Mouse (Mus musculus): ENCODE measurements around the gene Crocc2. TPM values are rescaled to one million over a fixed set of nuclear protein-coding genes. Genes with fewer than 3 reads are reported as not detected.

The Crocc2 gene
- total and polyA plus RNA-seq, 3 experiments = not detected

GRCm38 (mm10) chr1:93235576-93236544 lies 67.3 kb downstream of the Crocc2 start, which contains the start of gene Sned1:
Sned1 (plus strand) TSS chr1:93235841.
- H3K9ac ChIP-seq (ENCODE audit: control insufficient read depth, low read depth, low read length, poor library complexity, severe bottlenecking) = no peak within 1 kb of the TSS

GRCm38 (mm10) chr1:93236545-93236924 lies 68.0 kb downstream of the Crocc2 start:
- DNase-seq (ENCODE audit: low read depth, low spot score) = no peak
- no peaks in the 10 kb centered on the region for H3K79me2 ChIP-seq (ENCODE audit: control insufficient read depth, insufficient read depth, low read length, poor library complexity)
- no peak overlapping the region for H3K9ac ChIP-seq (ENCODE audit: control insufficient read depth, low read depth, low read length, poor library complexity, severe bottlenecking)
- H3K4me3 ChIP-seq (ENCODE audit: control insufficient read depth in 1 of 2, insufficient read depth in 1 of 2, low read depth in 2 of 2, low read length in 2 of 2) = no peak overlapping the region
- H3K36me3 ChIP-seq (ENCODE audit: control insufficient read depth in 1 of 2, insufficient read depth in 2 of 2, low read length in 2 of 2) = no peaks in the 10 kb centered on the region
- TF ChIP-seq MYB (IDR thresholded peaks at IDR 0.05; ENCODE audit: low read depth, low read length) (no peak), ZNF384 (IDR thresholded peaks at IDR 0.05; ENCODE audit: low read depth, low read length) (no peak), HCFC1 (IDR thresholded peaks at IDR 0.05; ENCODE audit: low read depth, low read length) (no peak), USF1 (IDR thresholded peaks at IDR 0.05; ENCODE audit: low read depth, low read length) (no peak), EP300 (IDR thresholded peaks at IDR 0.05; ENCODE audit: low read depth in 1 of 2, low read length in 2 of 2) (no peak), ELF1 (IDR thresholded peaks at IDR 0.05; ENCODE audit: low read depth, low read length) (no peak), ZMIZ1 (IDR thresholded peaks at IDR 0.05; ENCODE audit: low read depth, low read length) (no peak), GATA1 (IDR thresholded peaks at IDR 0.05; ENCODE audit: low read depth, low read length) (no peak), SMC3 (IDR thresholded peaks at IDR 0.05; ENCODE audit: low read depth, low read length) (no peak)
- no peaks in the 10 kb centered on the region; a peak in 1 of 4 replicates for H3K27me3 ChIP-seq (ENCODE audit: control insufficient read depth in 1 of 2, insufficient read depth in 2 of 2, low read length in 2 of 2)
- no peak overlapping the region for H3K27ac ChIP-seq (ENCODE audit: control insufficient read depth, low read depth, low read length)
- H3K4me1 ChIP-seq (ENCODE audit: control insufficient read depth in 1 of 2, insufficient read depth in 2 of 2, low read length in 2 of 2) = no peaks in the 10 kb centered on the region
- H3K9me3 ChIP-seq (replicated peaks; ENCODE audit: insufficient read depth, low read length) = no peaks in the 10 kb centered on the region

More at GRCm38 (mm10) chr1:93235576-93236544, 67.3 kb downstream of the Crocc2 start, which contains the start of gene Sned1:
- H3K79me2 ChIP-seq (ENCODE audit: control insufficient read depth, insufficient read depth, low read length, poor library complexity) = no peaks in the 10 kb centered on the region
- no peaks in the 10 kb centered on the region for H3K9me3 ChIP-seq (replicated peaks; ENCODE audit: insufficient read depth, low read length)
- H3K27ac ChIP-seq (ENCODE audit: control insufficient read depth, low read depth, low read length) = no peak within 1 kb of the TSS
- no peak for TF ChIP-seq MAZ (IDR thresholded peaks at IDR 0.05; ENCODE audit: low read depth, low read length)
- no peak for TF ChIP-seq BHLHE40 (IDR thresholded peaks at IDR 0.05; ENCODE audit: borderline replicate concordance, low read depth, low read length)
- no peak for TF ChIP-seq JUND (IDR thresholded peaks at IDR 0.05; ENCODE audit: low read depth, low read length)
- TF ChIP-seq MAX (IDR thresholded peaks at IDR 0.05; ENCODE audit: low read length) = no peak
- TF ChIP-seq MEF2A (IDR thresholded peaks at IDR 0.05; ENCODE audit: extremely low read depth, insufficient replicate concordance, low read depth, low read length, poor library complexity, severe bottlenecking) = no peak
- TF ChIP-seq RAD21 (IDR thresholded peaks at IDR 0.05; ENCODE audit: low read depth, low read length) = no peak
- no peak for TF ChIP-seq CTCF (IDR thresholded peaks at IDR 0.05 in 2 of 3, conservative IDR thresholded peaks at IDR 0.05 in 1 of 3; ENCODE audit: control insufficient read depth in 1 of 3, insufficient read depth in 1 of 3, low read depth in 2 of 3, low read length in 3 of 3, poor library complexity in 1 of 3, severe bottlenecking in 1 of 3)
- TF ChIP-seq CHD2 (IDR thresholded peaks at IDR 0.05; ENCODE audit: low read length) = no peak
- no peak for TF ChIP-seq UBTF (IDR thresholded peaks at IDR 0.05; ENCODE audit: borderline replicate concordance, insufficient read depth, low read depth, low read length)
- no peak for TF ChIP-seq USF1 (IDR thresholded peaks at IDR 0.05; ENCODE audit: low read depth, low read length)
- TF ChIP-seq HCFC1 (IDR thresholded peaks at IDR 0.05; ENCODE audit: low read depth, low read length) = no peak
- no peak for TF ChIP-seq TBP (IDR thresholded peaks at IDR 0.05; ENCODE audit: low read depth, low read length)
- no peak within 1 kb of the TSS for H3K4me3 ChIP-seq (ENCODE audit: control insufficient read depth in 1 of 2, insufficient read depth in 1 of 2, low read depth in 2 of 2, low read length in 2 of 2)
- H3K27me3 ChIP-seq (ENCODE audit: control insufficient read depth in 1 of 2, insufficient read depth in 2 of 2, low read length in 2 of 2) = no peaks in the 10 kb centered on the region; a peak in 1 of 4 replicates
- no peak for DNase-seq (ENCODE audit: low read depth, low spot score)
- H3K4me1 ChIP-seq (ENCODE audit: control insufficient read depth in 1 of 2, insufficient read depth in 2 of 2, low read length in 2 of 2) = no peaks in the 10 kb centered on the region
- H3K36me3 ChIP-seq (ENCODE audit: control insufficient read depth in 1 of 2, insufficient read depth in 2 of 2, low read length in 2 of 2) = no peaks in the 10 kb centered on the region
